Mouse (Mus musculus): Measurements from ENCODE around the gene Zdhhc17. TPM values are rescaled to one million over a fixed set of nuclear protein-coding genes. Genes with fewer than 3 reads are reported as not detected.
A peak's percentile ranks its signal among the peaks of the same experiment; 100 is the strongest.

Zdhhc17 gene
- polyA plus RNA-seq, 1 experiment from 2014 or later: 25.0 TPM

DNA sequence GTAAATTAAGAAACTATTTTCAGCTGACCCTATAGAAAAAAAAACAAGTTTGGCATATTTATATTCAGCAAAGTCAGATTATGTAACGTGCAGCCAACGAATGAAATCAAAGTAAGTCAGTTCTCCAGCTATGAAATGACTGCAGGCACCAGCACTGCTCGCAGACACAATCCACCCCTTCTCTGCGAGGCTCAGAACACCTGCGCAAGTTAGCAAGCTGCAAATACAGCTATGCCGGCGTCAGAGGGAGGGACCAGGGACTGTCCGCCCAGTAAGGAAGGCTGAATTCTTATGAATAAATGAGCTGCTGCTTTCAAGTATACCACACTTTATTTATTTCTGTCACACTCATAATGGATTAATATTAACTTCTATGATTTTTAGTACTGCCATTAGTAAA, 50.2 kb downstream of the Zdhhc17 start:
- H3K9ac ChIP-seq (ENCODE audit: low read length): no peak overlapping the region
- no peak for DNase-seq (ENCODE audit: low spot score)
- ATAC-seq (replicated peaks; ENCODE audit: low FRiP score, low TSS enrichment, low read depth): no peak
- no peak overlapping the region for H3K27ac ChIP-seq (ENCODE audit: low read depth)
- 89% methylated on average over 8 of the region's 8 CpGs for WGBS
- no peaks in the 10 kb centered on the region for H3K4me1 ChIP-seq (replicated peaks; ENCODE audit: control insufficient read depth, insufficient read depth, low read length)
- H3K4me3 ChIP-seq (ENCODE audit: low read depth, low read length): no peak overlapping the region
- H3K36me3 ChIP-seq (ENCODE audit: control insufficient read depth, insufficient read depth, low read length): peaks cover 55% of the 10 kb centered on the region
- no peaks in the 10 kb centered on the region for H3K27me3 ChIP-seq (replicated peaks; ENCODE audit: control insufficient read depth, insufficient read depth, low read length)
- H3K9me3 ChIP-seq (ENCODE audit: control insufficient read depth, low read length): no peaks in the 10 kb centered on the region
- H3K4me2 ChIP-seq (ENCODE audit: low read length): no peak overlapping the region

GRCm38 (mm10) chr10:110958879-110959278, 51.1 kb downstream of the Zdhhc17 start:
- 94% methylated on average over 6 of the region's 6 CpGs for WGBS
- H3K36me3 ChIP-seq (ENCODE audit: control insufficient read depth, insufficient read depth, low read length): peaks cover 57% of the 10 kb centered on the region
- H3K4me1 ChIP-seq (replicated peaks; ENCODE audit: control insufficient read depth, insufficient read depth, low read length): no peaks in the 10 kb centered on the region
- no peak overlapping the region for H3K9ac ChIP-seq (ENCODE audit: low read length)
- no peaks in the 10 kb centered on the region for H3K9me3 ChIP-seq (ENCODE audit: control insufficient read depth, low read length)
- H3K27ac ChIP-seq (ENCODE audit: low read depth): no peak overlapping the region
- H3K27me3 ChIP-seq (replicated peaks; ENCODE audit: control insufficient read depth, insufficient read depth, low read length): no peaks in the 10 kb centered on the region
- no peak for ATAC-seq (replicated peaks; ENCODE audit: low FRiP score, low TSS enrichment, low read depth)
- H3K4me2 ChIP-seq (ENCODE audit: low read length): no peak overlapping the region
- no peak for DNase-seq (ENCODE audit: low spot score)
- H3K4me3 ChIP-seq (ENCODE audit: low read depth, low read length): no peak overlapping the region

DNA sequence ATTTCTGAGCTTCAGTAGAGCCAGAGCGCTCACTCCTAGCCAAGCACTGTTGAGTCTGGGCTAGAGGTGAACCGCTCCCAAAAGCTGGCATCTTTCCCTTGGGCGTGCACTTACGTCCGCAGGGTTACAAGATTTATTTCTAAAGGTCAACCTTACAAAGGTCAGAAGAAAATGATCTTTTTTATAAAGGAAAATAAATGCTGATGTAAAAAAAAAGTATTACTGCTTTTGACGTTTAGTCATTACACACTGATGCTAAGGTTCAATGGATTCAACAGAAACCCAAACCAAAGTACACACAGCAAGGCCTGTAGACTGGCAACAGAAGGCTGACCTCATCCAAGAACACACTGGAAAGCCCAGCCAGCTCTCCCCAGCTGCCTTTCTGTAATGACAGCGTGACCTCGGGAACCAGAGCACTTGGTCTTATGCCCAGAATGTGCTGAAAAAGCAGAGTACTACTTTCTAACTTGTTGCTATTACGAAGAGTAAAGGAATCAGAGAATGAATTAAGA, 56.9 kb downstream of the Zdhhc17 start:
- no peak for DNase-seq (ENCODE audit: low spot score)
- no peak overlapping the region for H3K4me3 ChIP-seq (ENCODE audit: low read depth, low read length)
- no peak overlapping the region for H3K9ac ChIP-seq (ENCODE audit: low read length)
- H3K4me2 ChIP-seq (ENCODE audit: low read length): no peak overlapping the region
- 59% methylated on average over 9 of the region's 9 CpGs for WGBS
- H3K36me3 ChIP-seq (ENCODE audit: control insufficient read depth, insufficient read depth, low read length): peaks cover 31% of the 10 kb centered on the region
- 0 out of 2 replicates have a peak, but pooled peaks have one; percentile 19 for ATAC-seq (replicated peaks; ENCODE audit: low FRiP score, low TSS enrichment, low read depth)
- no peaks in the 10 kb centered on the region for H3K9me3 ChIP-seq (ENCODE audit: control insufficient read depth, low read length)
- H3K4me1 ChIP-seq (replicated peaks; ENCODE audit: control insufficient read depth, insufficient read depth, low read length): no peaks in the 10 kb centered on the region
- H3K27ac ChIP-seq (ENCODE audit: low read depth): peak overlapping the region; percentile 29; the same call in 1 of the 2 replicates
- no peaks in the 10 kb centered on the region for H3K27me3 ChIP-seq (replicated peaks; ENCODE audit: control insufficient read depth, insufficient read depth, low read length)

DNA sequence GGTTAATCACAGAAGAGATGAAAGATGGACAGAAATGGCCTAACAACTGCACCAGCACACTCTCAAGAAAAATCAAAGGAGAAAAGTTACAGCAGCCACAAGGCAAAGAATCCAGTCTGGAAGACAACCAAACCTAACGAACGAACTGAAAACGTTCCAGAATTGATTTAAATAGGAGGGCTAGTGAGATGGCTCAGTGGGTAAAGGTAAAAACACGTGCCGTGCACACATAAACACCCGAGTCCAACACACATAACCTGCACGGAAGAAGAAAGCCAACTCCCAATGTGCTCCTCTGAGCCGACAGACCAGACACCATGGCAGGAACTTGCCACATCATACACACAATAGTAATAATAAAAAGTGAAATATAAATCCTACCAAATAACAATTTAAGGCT, 57.7 kb downstream of the Zdhhc17 start:
- Histone ChIP-seq H3K4me2 (ENCODE audit: low read length) (no peak overlapping the region), H3K9me3 (ENCODE audit: control insufficient read depth, low read length) (no peaks in the 10 kb centered on the region), H3K4me3 (ENCODE audit: low read depth, low read length) (no peak overlapping the region), H3K9ac (ENCODE audit: low read length) (no peak overlapping the region), H3K4me1 (replicated peaks; ENCODE audit: control insufficient read depth, insufficient read depth, low read length) (no peaks in the 10 kb centered on the region), H3K27me3 (replicated peaks; ENCODE audit: control insufficient read depth, insufficient read depth, low read length) (no peaks in the 10 kb centered on the region), H3K36me3 (ENCODE audit: control insufficient read depth, insufficient read depth, low read length) (peaks cover 32% of the 10 kb centered on the region), H3K27ac (ENCODE audit: low read depth) (peak overlapping the region; percentile 29; the same call in 1 of the 2 replicates)
- ATAC-seq (replicated peaks; ENCODE audit: low FRiP score, low TSS enrichment, low read depth): no peak
- 67% methylated on average over 8 of the region's 8 CpGs for WGBS
- no peak for DNase-seq (ENCODE audit: low spot score)

GRCm38 (mm10) chr10:110951748-110952147, 58.2 kb downstream of the Zdhhc17 start:
- Histone ChIP-seq H3K27ac (ENCODE audit: low read depth) (no peak overlapping the region), H3K4me2 (ENCODE audit: low read length) (no peak overlapping the region), H3K4me1 (replicated peaks; ENCODE audit: control insufficient read depth, insufficient read depth, low read length) (no peaks in the 10 kb centered on the region), H3K36me3 (ENCODE audit: control insufficient read depth, insufficient read depth, low read length) (peaks cover 32% of the 10 kb centered on the region), H3K9ac (ENCODE audit: low read length) (no peak overlapping the region), H3K9me3 (ENCODE audit: control insufficient read depth, low read length) (no peaks in the 10 kb centered on the region), H3K4me3 (ENCODE audit: low read depth, low read length) (no peak overlapping the region), H3K27me3 (replicated peaks; ENCODE audit: control insufficient read depth, insufficient read depth, low read length) (no peaks in the 10 kb centered on the region)
- ATAC-seq (replicated peaks; ENCODE audit: low FRiP score, low TSS enrichment, low read depth): no peak
- no peak for DNase-seq (ENCODE audit: low spot score)
- 63% methylated on average over 4 of the region's 4 CpGs for whole genome bisulfite sequencing

- no peaks in the 10 kb centered on the region for H3K9me3 ChIP-seq (ENCODE audit: control insufficient read depth, low read length)
- no peak overlapping the region for H3K27ac ChIP-seq (ENCODE audit: low read depth)
- WGBS: 81% methylated on average over 1 of the region's 1 CpGs
- no peaks in the 10 kb centered on the region for H3K4me1 ChIP-seq (replicated peaks; ENCODE audit: control insufficient read depth, insufficient read depth, low read length)
- peaks cover 33% of the 10 kb centered on the region for H3K36me3 ChIP-seq (ENCODE audit: control insufficient read depth, insufficient read depth, low read length)
- no peaks in the 10 kb centered on the region for H3K27me3 ChIP-seq (replicated peaks; ENCODE audit: control insufficient read depth, insufficient read depth, low read length)
- H3K4me3 ChIP-seq (ENCODE audit: low read depth, low read length): no peak overlapping the region
- no peak overlapping the region for H3K4me2 ChIP-seq (ENCODE audit: low read length)
- DNase-seq (ENCODE audit: low spot score) (no peak), ATAC-seq (replicated peaks; ENCODE audit: low FRiP score, low TSS enrichment, low read depth) (no peak)
- H3K9ac ChIP-seq (ENCODE audit: low read length): no peak overlapping the region
These were observed 58.8 kb downstream of the Zdhhc17 start for GRCm38 (mm10) chr10:110951112-110951511.

DNA sequence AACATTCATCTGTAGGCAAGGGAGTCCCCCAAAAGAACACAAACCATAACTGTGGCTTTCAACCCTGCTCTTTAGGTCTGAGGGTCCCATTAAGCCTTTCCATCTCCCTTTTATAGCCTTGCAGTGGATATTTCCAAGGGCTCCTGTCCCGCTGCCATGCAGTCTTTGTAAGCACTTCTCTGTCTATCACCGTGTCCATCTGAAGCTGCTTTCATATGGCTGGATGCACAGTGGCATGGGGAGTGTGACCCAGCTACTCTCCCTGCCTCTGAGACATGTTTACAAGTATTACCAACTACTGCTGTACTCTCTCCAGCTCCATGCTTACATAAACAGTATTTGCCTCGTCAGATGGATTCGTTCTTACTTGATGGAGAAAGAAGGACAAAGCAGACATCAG, 62.4 kb downstream of the Zdhhc17 start:
- Histone ChIP-seq H3K4me1 (replicated peaks; ENCODE audit: control insufficient read depth, insufficient read depth, low read length) (no peaks in the 10 kb centered on the region), H3K9me3 (ENCODE audit: control insufficient read depth, low read length) (no peaks in the 10 kb centered on the region), H3K4me3 (ENCODE audit: low read depth, low read length) (no peak overlapping the region), H3K4me2 (ENCODE audit: low read length) (no peak overlapping the region), H3K27me3 (replicated peaks; ENCODE audit: control insufficient read depth, insufficient read depth, low read length) (no peaks in the 10 kb centered on the region), H3K9ac (ENCODE audit: low read length) (no peak overlapping the region), H3K27ac (ENCODE audit: low read depth) (no peak overlapping the region), H3K36me3 (ENCODE audit: control insufficient read depth, insufficient read depth, low read length) (peaks cover 48% of the 10 kb centered on the region)
- WGBS: 76% methylated on average over 4 of the region's 4 CpGs
- no peak for ATAC-seq (replicated peaks; ENCODE audit: low FRiP score, low TSS enrichment, low read depth)
- no peak for DNase-seq (ENCODE audit: low spot score)

DNA sequence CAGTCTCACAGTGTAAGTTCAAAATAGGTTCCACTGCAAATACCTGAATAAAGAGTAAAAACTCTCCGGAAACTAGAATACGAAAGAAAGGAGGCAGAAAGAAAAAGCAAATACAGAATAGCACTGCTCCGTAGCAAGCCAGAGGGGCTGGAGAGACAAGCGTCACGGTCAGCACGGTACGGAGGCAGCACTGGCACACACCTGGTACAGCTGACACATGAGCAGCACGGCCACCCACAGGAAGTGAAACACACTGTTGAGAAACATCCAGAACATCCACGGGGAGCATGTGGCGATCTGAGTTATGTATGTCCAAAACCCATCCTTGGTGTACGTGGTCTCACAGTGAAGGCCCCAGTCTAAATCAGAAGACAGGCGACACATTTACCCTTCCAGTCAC, 64.0 kb downstream of the Zdhhc17 start:
- no peak overlapping the region for H3K4me2 ChIP-seq (ENCODE audit: low read length)
- ATAC-seq (replicated peaks; ENCODE audit: low FRiP score, low TSS enrichment, low read depth) (no peak), DNase-seq (ENCODE audit: low spot score) (no peak)
- no peaks in the 10 kb centered on the region for H3K9me3 ChIP-seq (ENCODE audit: control insufficient read depth, low read length)
- H3K36me3 ChIP-seq (ENCODE audit: control insufficient read depth, insufficient read depth, low read length): peaks cover 63% of the 10 kb centered on the region
- 80% methylated on average over 12 of the region's 12 CpGs for WGBS
- H3K27ac ChIP-seq (ENCODE audit: low read depth): no peak overlapping the region
- no peak overlapping the region for H3K9ac ChIP-seq (ENCODE audit: low read length)
- no peak overlapping the region for H3K4me3 ChIP-seq (ENCODE audit: low read depth, low read length)
- no peaks in the 10 kb centered on the region for H3K27me3 ChIP-seq (replicated peaks; ENCODE audit: control insufficient read depth, insufficient read depth, low read length)
- no peaks in the 10 kb centered on the region for H3K4me1 ChIP-seq (replicated peaks; ENCODE audit: control insufficient read depth, insufficient read depth, low read length)

GRCm38 (mm10) chr10:110944175-110944574, 65.8 kb downstream of the Zdhhc17 start:
- WGBS: 87% methylated on average over 11 of the region's 11 CpGs
- H3K4me3 ChIP-seq (ENCODE audit: low read depth, low read length): no peak overlapping the region
- no peak overlapping the region for H3K9ac ChIP-seq (ENCODE audit: low read length)
- H3K9me3 ChIP-seq (ENCODE audit: control insufficient read depth, low read length): no peaks in the 10 kb centered on the region
- H3K4me1 ChIP-seq (replicated peaks; ENCODE audit: control insufficient read depth, insufficient read depth, low read length): no peaks in the 10 kb centered on the region
- H3K27me3 ChIP-seq (replicated peaks; ENCODE audit: control insufficient read depth, insufficient read depth, low read length): no peaks in the 10 kb centered on the region
- no peak overlapping the region for H3K27ac ChIP-seq (ENCODE audit: low read depth)
- ATAC-seq (replicated peaks; ENCODE audit: low FRiP score, low TSS enrichment, low read depth): no peak
- no peak overlapping the region for H3K4me2 ChIP-seq (ENCODE audit: low read length)
- H3K36me3 ChIP-seq (ENCODE audit: control insufficient read depth, insufficient read depth, low read length): peaks cover 72% of the 10 kb centered on the region
- no peak for DNase-seq (ENCODE audit: low spot score)
